Mouse (Mus musculus) adrenal gland, adult 18-20 months (tissue): Measurements from ENCODE around the gene Pramef12. TPM values are rescaled to one million over a fixed set of nuclear protein-coding genes. Genes with fewer than 3 reads are reported as not detected.
"Not testable (repeated sequence)": the region's sequence is repeated elsewhere in the genome, so short reads cannot be mapped to it uniquely, and the experiment has no call there.

Source experiments
- DNase-seq, 2 experiments: peaks; one replicate each; pipeline ENCODE4 v3.0.0; 2021 to 2022; ENCODE audit warnings: low spot score in 2 of 2
- long read RNA-seq, 2 experiments: library from polyadenylated mRNA; stranded (forward); transcript quantifications; one replicate each; pipeline ENCODE4 v2.0.0; 2021
- total RNA-seq, 2 experiments: library from RNA; stranded (reverse); gene quantifications; 1 replicate in 1 of 2; 2 replicates in 1 of 2; pipeline ENCODE4 v1.2.3; 2021

Gene Pramef12
- not detected for total RNA-seq
- long read RNA-seq, experiment 1: 0 reads
- long read RNA-seq, experiment 2: 0 reads

DNA sequence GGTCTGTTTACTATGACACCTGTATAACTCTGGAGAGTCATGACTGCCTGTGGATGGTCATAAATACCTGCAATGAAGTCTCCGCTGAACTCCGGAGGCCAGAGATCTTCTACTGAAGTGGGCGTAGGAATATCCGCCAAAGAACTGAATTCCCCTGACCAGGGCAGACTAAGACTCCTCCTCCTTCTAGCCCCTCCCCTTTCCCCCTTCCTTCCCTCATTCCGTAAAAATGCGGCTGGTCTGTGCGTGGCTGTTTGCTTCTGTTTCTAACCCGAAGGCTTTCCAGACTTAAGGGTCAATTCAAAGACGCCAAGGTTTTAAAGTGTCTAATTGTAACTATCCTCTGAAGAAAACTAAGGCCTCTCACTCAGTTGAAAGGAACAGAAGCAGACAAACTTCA, at the start of gene Pramef12:
TSS of gene Pramef12 (minus strand) at position 175 of the 400 bp plus-strand sequence.
- no peak for DNase-seq

DNA sequence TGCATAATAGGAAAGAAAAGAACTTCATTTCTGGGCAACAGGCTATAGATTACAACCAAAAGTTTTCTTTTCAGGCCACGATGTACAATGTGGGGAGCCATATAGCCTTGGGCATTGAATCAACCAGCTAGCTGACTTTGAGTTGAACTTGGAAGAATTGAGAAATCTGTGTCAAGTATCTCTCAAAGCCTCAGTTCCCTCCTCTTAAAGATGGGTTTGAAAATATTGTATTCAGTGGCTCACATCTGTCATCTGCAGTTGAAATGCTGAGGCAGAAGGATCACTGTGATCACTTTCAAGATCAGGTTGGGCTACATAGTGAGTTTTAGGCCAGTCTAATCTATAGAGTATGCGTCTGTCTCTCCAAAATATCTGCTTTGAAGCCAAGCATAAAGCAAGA, 45.0 kb upstream of the Pramef12 start, which contains the start of gene Gm9944:
TSS of gene Gm9944 (minus strand) at position 101 of the 400 bp plus-strand sequence.
- DNase-seq: no peak

DNA sequence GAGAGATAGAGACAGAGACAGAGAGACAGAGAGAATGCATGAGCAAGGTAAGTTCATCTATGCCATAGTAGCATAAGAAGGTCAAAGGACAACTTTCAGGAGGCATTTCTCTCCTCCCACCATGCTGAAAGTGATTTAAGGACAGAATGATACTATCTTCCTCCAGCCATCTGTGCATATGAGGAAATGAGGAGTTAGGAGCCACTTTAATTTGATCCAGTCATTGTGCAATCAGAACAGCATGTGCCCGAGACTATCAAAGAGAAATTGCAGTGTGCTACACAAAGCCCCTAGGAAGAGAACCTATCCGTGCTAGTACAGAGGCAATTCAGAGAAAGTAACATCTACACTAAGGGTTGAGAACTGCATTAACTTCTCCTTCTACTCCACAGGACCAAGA, 40.3 kb upstream of the Pramef12 start:
- DNase-seq: no peak

DNA sequence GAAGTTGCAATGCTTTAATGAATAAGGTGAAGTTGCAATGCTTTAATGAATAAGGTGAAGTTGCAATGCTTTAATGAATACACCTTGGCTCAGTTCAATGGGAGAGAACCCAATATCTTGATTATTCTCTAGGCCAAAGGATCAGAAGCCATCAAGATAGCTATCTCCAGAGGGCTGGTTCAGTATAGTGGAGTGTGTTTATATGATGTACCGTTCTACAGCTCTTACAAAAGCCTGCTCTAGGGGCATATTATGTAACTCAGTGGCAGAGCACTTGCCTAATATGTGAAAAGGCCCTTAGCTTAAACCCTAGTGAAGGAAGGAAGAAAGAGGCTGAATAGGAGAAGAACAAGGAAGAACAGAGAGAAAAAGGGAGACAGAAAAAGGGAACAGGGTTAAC, 33.3 kb upstream of the Pramef12 start:
- no peak for DNase-seq

DNA sequence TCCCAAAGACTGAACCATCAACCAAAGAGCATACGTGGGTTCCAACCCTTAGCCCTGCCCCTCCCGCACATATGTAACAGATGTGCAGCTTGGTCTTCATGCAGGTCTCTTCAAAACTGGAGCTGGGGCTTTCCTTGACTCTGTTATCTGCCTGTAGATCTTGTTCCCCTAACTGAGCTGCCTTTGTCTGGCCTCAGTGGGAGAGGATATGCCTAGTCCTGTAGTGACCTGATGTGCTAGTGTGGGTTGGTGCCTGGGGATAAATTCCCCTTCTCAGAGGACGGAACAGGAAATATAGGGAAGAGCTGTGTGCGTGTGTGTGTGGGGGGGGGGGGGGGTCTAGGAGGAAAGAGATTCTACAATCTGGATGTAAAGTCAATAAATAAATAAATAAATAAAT, 32.8 kb upstream of the Pramef12 start:
- DNase-seq: no peak

DNA sequence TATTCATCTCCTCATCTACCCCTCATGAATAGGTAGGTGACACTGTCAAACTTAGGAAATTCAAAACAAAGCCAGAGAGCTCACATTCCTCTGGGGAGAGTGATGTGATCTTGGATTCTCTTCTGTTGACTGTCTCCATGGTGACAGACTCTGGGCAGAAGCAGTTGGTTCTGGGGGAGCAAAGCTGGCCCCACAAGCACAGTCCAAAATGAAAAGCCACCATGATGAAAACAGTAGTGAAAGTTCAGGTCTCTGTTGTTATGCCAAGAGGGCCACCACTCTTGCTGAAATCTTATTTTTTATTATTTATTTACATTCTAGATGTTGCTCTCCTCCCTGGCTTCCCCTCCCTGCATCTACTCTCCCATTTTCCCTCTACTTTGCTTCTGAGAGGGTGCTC, 30.4 kb upstream of the Pramef12 start, which contains the start of gene 1700012P22Rik:
TSS of gene 1700012P22Rik (minus strand) at position 101 of the 400 bp plus-strand sequence.
- DNase-seq: no peak

DNA sequence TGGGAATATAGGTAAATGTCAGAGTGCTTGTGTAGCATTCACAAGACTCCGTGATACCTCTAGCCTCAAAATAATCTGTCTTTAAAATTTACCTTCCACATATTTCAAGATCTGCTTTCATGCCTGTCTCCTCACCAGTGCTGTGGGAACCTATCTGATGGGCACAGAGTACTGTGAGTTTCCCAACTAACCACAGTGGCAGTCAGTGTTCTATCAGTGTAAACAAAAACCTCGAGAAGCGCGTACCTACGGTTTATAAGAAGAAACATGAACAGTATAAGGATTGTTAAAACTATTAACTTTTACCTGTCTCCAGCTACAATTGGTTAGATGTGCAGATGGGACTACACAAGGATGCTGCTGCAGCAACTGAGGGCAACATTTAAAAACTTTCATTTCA, 25.0 kb upstream of the Pramef12 start:
- DNase-seq: no peak

DNA sequence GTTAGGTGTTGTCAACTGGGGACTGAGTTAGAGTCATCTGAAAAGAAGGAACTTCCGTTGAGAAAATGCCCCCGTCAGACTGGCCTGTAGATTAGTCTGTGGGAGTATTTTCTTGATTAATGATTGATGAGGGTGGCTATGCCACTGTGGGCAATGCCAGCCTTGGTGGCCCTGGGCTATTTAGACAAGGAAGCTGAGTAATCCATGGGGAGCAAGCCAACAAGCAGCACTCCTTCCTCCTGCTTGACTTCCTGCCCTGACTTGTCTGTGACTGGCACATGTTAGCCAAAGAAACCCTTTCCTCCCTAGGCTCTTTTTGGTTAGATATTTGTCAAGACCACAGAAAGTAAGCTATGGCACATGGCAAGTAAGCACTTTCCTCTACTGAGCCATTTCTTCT, 22.5 kb upstream of the Pramef12 start:
- no peak for DNase-seq

DNA sequence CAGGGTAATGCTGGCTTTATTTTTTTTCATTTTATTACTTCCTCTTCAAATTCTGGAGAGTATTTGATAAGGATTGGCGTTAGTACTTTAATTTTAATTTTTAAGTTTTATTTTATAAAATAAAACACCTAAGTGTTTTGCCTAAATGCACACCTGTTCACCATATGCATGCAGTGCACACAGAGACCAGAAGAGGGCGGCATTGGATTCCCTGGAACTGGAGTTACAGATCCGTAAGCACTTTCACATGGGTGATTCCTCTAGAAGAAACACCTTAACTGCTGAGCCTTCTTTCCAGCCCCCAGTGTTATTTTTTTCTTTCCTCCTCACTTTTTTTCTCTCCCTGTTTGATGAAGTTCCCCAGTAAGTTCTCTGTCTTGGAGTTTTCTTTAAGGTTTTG, 20.6 kb upstream of the Pramef12 start:
- DNase-seq: peak in 1 of 2 experiments; percentile 35

DNA sequence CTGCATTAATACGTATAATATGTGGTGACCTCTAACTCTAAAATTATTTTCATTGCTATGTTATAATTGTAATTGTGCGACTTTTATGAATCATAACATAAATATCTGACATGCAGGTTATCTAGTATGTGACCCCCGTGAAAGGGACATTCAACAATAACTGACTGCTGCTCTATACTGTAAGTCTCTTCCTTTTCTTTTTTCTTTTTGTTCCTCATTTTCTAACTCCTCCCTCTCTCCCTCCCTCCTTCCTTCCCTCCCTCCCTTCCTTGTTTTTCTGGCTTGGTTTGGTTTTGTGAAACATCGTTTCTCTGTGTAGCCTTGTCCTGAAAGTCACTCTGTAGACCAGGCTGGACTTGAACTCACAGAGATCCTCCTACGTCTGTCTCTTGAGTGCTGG, 16.3 kb upstream of the Pramef12 start:
- no peak for DNase-seq

DNA sequence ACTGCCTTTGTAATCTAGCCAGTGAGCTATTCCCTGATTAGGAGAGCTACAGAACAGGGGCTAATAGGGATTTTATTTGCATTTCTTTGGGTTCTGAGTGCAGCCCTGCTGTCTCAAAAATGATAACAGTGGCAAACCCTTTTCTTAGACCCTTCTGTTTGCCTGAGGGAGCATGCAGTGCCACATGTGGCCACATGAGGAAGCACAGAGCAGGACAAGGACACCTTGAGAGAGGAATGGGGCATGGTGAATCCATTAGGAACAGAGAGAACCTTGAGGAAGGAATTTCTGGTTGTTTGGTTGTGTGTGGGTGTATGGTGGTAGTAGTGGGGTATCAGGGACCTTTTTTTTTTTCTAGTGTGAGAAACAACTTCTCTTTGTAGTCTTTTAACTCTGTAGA, 12.4 kb upstream of the Pramef12 start:
- no peak for DNase-seq

DNA sequence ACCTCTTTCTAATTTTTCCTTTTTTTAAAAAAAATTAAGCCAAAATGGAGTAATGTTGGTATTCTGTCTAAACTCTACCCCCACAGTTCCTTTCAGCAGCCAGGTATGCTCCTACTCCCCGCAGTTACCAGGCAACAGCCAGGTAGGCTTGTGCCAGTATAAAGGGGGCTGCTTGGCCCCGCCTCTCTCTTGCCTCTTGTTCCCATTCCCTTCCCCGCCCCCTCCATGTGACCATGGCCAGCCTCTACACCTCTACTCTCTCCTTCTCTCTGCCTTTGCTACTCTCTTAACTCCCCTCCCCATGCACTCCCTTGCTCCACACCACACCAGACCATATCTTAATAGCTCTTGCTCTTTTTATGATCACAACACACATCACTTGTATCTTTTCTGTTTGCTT, 2.0 kb downstream of the Pramef12 start:
- no peak for DNase-seq

DNA sequence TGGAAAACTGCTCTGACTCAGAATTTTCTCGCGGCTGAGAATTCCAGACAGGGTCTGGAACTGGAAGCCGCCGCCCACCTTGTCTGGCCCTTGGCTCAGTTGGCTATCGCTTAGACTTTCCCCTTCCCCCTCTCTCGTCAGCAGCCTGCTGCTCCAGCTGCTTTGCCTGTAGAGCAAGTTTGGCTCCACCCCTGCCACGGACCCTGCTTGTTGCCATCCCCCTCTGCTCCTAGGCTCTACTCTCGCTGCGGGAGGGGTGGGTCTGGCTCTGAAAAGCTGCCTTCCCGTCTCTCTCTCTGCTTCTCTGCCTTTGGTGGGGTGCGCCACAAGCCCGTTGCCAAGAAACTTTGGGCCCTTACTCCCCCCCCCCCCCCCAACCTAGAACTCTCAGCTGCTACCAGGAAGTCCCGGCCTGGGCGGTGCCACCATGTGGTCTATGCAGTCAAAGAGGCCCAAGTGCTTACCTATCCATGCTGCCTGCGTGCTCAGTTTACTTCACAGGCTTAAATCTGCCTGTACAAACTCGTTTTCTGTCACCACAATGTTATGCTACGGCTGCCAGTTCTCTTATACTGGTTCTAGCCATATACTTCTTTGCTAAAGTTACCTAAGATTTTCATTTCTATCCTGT, 3.7 kb downstream of the Pramef12 start:
- peak in 1 of 2 experiments; percentile 19 for DNase-seq

DNA sequence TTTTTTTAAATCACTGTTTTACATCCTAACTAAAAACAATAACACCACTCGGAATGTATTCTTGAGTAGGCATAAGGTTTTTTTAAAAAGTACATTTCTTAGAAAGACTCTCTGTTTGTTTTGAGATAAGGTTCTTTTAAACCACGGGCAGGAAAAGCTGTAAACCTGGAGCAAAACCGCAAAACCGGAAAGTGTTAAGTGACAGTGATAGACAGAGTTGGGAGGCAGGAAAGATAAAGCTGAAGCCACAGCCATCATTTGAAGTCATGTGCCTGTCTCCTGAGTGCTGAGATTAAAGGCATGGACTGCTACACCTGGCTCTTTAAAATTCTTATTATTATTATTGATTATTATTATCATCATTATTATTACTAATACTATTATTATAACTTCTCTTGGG, 5.6 kb downstream of the Pramef12 start:
- no peak for DNase-seq

DNA sequence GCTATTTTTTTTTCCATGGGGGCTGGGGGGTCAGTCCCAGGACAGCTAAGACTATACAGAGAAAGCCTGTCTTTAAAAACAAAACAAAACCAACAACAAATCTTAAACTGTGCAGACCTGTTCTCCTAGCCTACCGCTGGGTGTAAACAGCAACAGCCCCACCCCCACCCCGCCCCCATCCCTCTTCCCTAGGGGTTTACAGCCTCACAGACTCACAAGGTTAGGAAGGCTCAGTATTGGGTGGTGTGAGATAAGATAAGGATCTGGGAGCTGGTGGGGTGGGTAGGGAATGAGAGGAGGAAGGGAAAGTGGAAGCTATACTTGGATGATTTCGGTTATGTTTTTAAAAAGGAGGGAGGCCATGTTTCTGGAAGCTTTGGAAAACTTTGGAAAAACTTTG, 11.9 kb downstream of the Pramef12 start:
- DNase-seq: no peak

DNA sequence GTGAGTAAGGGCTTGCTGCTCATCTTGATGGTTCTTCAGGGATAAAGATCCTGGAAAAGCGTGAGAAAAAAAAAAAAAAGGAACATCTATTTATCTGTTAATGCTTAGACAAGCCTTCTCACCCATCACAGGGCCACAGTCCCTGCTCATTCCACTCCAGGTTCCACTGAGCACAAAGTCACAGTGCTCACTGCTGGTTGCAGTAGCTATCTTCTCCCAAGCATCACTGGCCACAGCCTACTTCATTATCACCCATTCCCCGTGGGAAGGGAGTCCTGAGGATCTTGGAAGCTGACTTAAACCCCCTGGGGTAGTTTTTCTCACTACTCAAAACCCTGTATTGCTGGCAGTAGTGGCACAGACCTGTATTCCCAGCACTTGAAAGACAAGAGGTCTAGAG, 30.4 kb downstream of the Pramef12 start, which contains the start of gene Pramef20:
TSS of gene Pramef20 (minus strand) at position 23 of the 400 bp plus-strand sequence.
- no peak for DNase-seq

DNA sequence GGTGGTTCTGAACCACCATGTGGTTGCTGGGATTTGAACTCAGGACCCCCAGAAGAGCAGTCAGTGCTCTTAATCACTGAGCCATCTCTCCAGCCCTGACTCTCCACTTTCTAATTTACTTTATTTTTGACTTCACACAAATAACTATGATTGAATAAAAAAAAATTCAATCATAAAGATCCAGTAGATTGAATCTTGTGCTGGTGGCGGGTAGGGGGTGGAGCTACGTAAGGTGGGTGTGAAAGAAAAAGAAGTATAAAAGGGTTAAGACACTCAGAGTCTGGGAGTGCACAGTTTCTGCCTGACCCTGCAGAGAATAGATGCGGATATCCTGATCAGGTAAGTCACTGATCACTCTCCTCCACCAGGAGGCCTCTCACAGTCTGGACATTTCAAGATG, 50.6 kb downstream of the Pramef12 start, which contains the start of gene Gm13119:
TSS of gene Gm13119 (plus strand) at position 301 of the 400 bp plus-strand sequence.
- not testable (repeated sequence) for DNase-seq

Other genes with a start within 250 kb of the Pramef12 start
- not detected for gene Oog3, start 245.8 kb downstream of the Pramef12 start, total RNA-seq
- gene Oog2, start 217.7 kb downstream of the Pramef12 start, total RNA-seq: not detected
- gene C87977, start 195.1 kb downstream of the Pramef12 start, total RNA-seq: not detected
- not detected for gene Pramel5, start 128.0 kb downstream of the Pramef12 start, total RNA-seq
- gene Gm13128, start 78.2 kb downstream of the Pramef12 start, total RNA-seq: not detected
- not detected for gene Gm13119, start 50.5 kb downstream of the Pramef12 start, total RNA-seq
- gene Pramef20, start 30.5 kb downstream of the Pramef12 start, total RNA-seq: not detected
- gene 1700012P22Rik, start 30.3 kb upstream of the Pramef12 start, total RNA-seq: not detected
- not detected for gene Gm9944, start 44.9 kb upstream of the Pramef12 start, total RNA-seq
- not detected for gene Aadacl3, start 55.3 kb upstream of the Pramef12 start, total RNA-seq
- not detected for gene 9430007A20Rik, start 111.4 kb upstream of the Pramef12 start, total RNA-seq
- gene Gm13124, start 156.7 kb upstream of the Pramef12 start, total RNA-seq: not detected
- gene Aadacl4, start 205.2 kb upstream of the Pramef12 start, total RNA-seq: not detected